Mouse (Mus musculus): ENCODE data around the gene Akr1c19. TPM values are rescaled to one million over a fixed set of nuclear protein-coding genes. Genes with fewer than 3 reads are reported as not detected.
A peak's percentile ranks its signal among the peaks of the same experiment; 100 is the strongest.

Gene Akr1c19
- polyA plus RNA-seq, 1 experiment from 2014 or later = 0.49 TPM

DNA sequence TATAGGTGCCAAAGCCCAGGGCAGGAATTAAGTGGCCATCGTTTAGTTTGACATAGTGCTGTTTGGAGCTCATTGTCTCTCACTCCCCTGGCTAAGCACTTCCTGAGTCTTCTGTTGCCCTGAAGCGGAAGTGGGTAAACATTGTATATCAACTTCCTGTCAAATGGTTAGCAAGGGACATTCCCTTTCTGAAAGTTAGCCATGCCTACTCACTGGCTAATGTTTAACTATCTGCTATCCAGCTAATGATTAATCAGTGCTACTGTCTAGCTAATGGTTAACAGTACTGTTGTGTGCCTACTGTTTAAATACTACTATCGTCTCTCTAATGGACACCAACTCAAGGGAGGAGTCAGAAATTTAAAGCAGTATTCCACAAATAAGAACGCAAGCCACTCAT lies 50.8 kb downstream of the Akr1c19 start, which contains the start of gene Akr1c12:
Akr1c12 (minus strand) TSS at position 150 of the 400 bp plus-strand sequence.
- DNase-seq (ENCODE audit: low spot score) (no peak), ATAC-seq (replicated peaks; ENCODE audit: insufficient number of reproducible peaks, low FRiP score, low TSS enrichment, low read depth) (no peak)
- 71% methylated on average over 4 of the region's 4 CpGs for WGBS
- Histone ChIP-seq H3K4me1 (ENCODE audit: control insufficient read depth, insufficient read depth, low read length) (no peaks in the 10 kb centered on the region), H3K36me3 (replicated peaks; ENCODE audit: control insufficient read depth, insufficient read depth, low read depth, low read length) (no peaks in the 10 kb centered on the region), H3K27ac (replicated peaks; ENCODE audit: low read depth, low read length) (no peak within 1 kb of the TSS), H3K27me3 (ENCODE audit: control insufficient read depth, insufficient read depth, low read length) (no peaks in the 10 kb centered on the region), H3K9me3 (replicated peaks; ENCODE audit: control insufficient read depth, low read length) (no peaks in the 10 kb centered on the region), H3K9ac (replicated peaks; ENCODE audit: low read length) (no peak within 1 kb of the TSS), H3K4me3 (ENCODE audit: low read depth, low read length) (no peak within 1 kb of the TSS), H3K4me2 (ENCODE audit: low read depth, low read length) (no peak within 1 kb of the TSS)

DNA sequence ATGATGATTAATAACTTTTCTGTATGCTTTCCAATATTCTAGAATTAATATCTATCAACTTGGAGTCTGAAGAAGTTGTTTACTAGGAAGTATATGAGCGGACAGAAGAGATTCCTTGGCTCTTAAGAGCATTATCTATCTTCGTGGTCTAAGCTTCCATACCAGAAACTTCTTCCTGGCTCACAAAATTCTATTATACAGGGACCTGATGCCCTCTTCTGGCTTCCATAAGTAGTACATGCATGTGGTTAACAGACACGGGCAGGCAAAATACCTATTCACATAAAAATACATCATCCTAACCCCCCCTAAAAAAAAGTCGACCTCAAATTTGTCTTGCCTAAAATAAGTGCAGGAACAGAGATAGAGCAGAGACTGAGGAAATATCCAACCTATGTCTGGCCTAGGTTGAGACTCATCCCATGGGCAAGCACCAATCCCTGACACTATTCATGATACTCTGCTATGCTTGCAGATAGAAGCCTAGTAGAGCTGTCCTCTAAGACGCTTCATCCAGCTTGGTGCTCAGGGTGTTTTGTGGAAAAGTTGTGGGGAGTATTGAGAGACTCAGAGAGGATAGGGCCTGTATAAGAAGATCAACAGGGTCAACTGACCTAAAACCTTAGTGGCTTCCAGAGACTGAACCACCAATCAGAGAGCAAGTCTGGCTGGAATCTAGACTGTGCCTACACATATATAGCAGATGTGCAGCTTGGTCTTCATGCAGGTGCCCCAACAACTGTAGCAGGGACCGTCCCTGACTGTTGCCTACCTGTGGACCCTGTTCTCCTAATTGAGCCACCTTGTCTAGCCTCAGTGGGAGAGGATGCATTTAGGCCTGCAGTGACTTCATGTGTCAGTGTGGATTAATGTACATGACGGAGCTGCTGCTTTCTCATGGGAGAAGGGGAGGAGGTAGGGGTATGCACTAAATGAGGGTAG lies 53.2 kb downstream of the Akr1c19 start:
- 31% methylated on average over 7 of the region's 7 CpGs for WGBS
- Histone ChIP-seq H3K9me3 (replicated peaks; ENCODE audit: control insufficient read depth, low read length) (no peaks in the 10 kb centered on the region), H3K27me3 (ENCODE audit: control insufficient read depth, insufficient read depth, low read length) (no peaks in the 10 kb centered on the region), H3K4me2 (ENCODE audit: low read depth, low read length) (no peak overlapping the region), H3K9ac (replicated peaks; ENCODE audit: low read length) (no peak overlapping the region), H3K4me1 (ENCODE audit: control insufficient read depth, insufficient read depth, low read length) (no peaks in the 10 kb centered on the region), H3K36me3 (replicated peaks; ENCODE audit: control insufficient read depth, insufficient read depth, low read depth, low read length) (no peaks in the 10 kb centered on the region), H3K27ac (replicated peaks; ENCODE audit: low read depth, low read length) (no peak overlapping the region), H3K4me3 (ENCODE audit: low read depth, low read length) (no peak overlapping the region)
- ATAC-seq (replicated peaks; ENCODE audit: insufficient number of reproducible peaks, low FRiP score, low TSS enrichment, low read depth) (no peak), DNase-seq (ENCODE audit: low spot score) (peak; percentile 60)

DNA sequence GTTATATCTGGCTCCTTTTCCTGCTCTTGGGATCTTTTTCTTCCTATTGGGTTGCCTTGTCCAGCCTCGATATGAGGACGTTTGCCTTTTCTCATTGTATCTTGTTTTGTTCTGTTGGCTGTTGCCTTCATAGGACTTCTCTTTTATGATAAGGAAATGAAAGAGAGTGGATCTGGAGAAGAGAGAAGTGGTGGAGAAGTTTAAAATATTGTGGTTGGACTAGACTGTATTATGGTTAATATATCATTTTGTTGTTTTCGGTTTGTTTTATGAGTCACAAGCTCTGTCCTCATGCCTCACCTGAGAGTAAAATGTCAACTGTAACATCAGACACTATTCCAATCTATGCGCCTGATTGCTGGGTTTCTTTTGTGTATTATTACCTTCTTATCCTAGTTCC lies 68.5 kb downstream of the Akr1c19 start:
- Histone ChIP-seq H3K4me1 (ENCODE audit: control insufficient read depth, insufficient read depth, low read length) (no peaks in the 10 kb centered on the region), H3K36me3 (replicated peaks; ENCODE audit: control insufficient read depth, insufficient read depth, low read depth, low read length) (no peaks in the 10 kb centered on the region), H3K9me3 (replicated peaks; ENCODE audit: control insufficient read depth, low read length) (no peaks in the 10 kb centered on the region), H3K27ac (replicated peaks; ENCODE audit: low read depth, low read length) (no peak overlapping the region), H3K4me2 (ENCODE audit: low read depth, low read length) (no peak overlapping the region), H3K4me3 (ENCODE audit: low read depth, low read length) (no peak overlapping the region), H3K9ac (replicated peaks; ENCODE audit: low read length) (no peak overlapping the region), H3K27me3 (ENCODE audit: control insufficient read depth, insufficient read depth, low read length) (no peaks in the 10 kb centered on the region)
- WGBS = 90% methylated on average over 4 of the region's 4 CpGs
- DNase-seq (ENCODE audit: low spot score) = no peak
- ATAC-seq (replicated peaks; ENCODE audit: insufficient number of reproducible peaks, low FRiP score, low TSS enrichment, low read depth) = no peak

Other genes with a start within 250 kb of the Akr1c19 start
- 0.33 and 0.84 TPM in 2 replicates for gene Akr1c14, start 179.7 kb upstream of the Akr1c19 start, polyA plus RNA-seq (2014; fragmentation: Nextera tagmentation; extraction: Ambion mirVana)
- gene Akr1c18, start 78.0 kb upstream of the Akr1c19 start, polyA plus RNA-seq (2014; fragmentation: Nextera tagmentation; extraction: Ambion mirVana) = not detected in 2 replicates
- gene Akr1c13, start 37.5 kb upstream of the Akr1c19 start, polyA plus RNA-seq (2014; fragmentation: Nextera tagmentation; extraction: Ambion mirVana) = 0.25 and 1.5 TPM in 2 replicates
- gene Akr1c12, start 50.7 kb downstream of the Akr1c19 start, polyA plus RNA-seq (2014; fragmentation: Nextera tagmentation; extraction: Ambion mirVana) = not detected in 2 replicates
- not detected in 2 replicates for gene Akr1c6, start 205.6 kb downstream of the Akr1c19 start, polyA plus RNA-seq (2014; fragmentation: Nextera tagmentation; extraction: Ambion mirVana)

Data from embryonic facial prominence, embryonic 11.5 days (tissue).